Mouse (Mus musculus): ENCODE data around the gene Eid2. TPM values are rescaled to one million over a fixed set of nuclear protein-coding genes. Genes with fewer than 3 reads are reported as not detected.

Eid2 gene
- polyA plus RNA-seq, 1 experiment from 2014 or later, result 2.1 TPM

- no peaks in the 10 kb centered on the region for H3K27me3 ChIP-seq (ENCODE audit: insufficient read depth, poor library complexity, severe bottlenecking)
- no peak for DNase-seq (ENCODE audit: low spot score)
- H3K9me3 ChIP-seq, result 0 out of 2 replicates have a peak, but pooled peaks cover 13% of the 10 kb centered on the region
- H3K4me3 ChIP-seq, result peak overlapping the region; percentile 84
- H3K36me3 ChIP-seq, result peaks cover 45% of the 10 kb centered on the region
- 31% methylated on average over 16 of the region's 16 CpGs for WGBS
- H3K4me1 ChIP-seq (replicated peaks), result peaks cover 8% of the 10 kb centered on the region
- peak overlapping the region; percentile 97 for H3K27ac ChIP-seq
Observed at GRCm38 (mm10) chr7:28268576-28268975, 895 bp downstream of the Eid2 start.

DNA sequence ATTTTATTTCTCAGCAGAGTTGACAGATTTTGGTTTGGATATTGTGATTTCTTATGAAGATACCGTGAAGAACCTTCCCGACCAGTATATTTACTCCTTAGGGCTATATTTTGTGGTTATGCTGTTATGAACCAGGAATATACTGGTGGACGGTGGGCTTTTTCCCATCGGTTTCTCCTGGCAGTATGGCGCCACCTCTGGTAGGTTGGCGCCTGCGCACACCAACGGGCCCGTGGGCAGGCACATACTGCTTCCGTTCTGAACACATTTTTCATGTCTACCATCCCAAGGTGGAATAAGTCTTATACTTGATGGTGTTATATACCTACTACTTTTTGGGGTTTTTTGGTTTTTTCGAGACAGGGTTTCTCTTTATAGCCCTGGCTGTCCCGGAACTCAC, 1.7 kb downstream of the Eid2 start:
- WGBS, result 90% methylated on average over 12 of the region's 12 CpGs
- H3K4me3 ChIP-seq, result no peak overlapping the region
- peaks cover 48% of the 10 kb centered on the region for H3K36me3 ChIP-seq
- peaks cover 8% of the 10 kb centered on the region for H3K4me1 ChIP-seq (replicated peaks)
- DNase-seq (ENCODE audit: low spot score), result no peak
- no peak overlapping the region for H3K27ac ChIP-seq
- H3K9me3 ChIP-seq, result 0 out of 2 replicates have a peak, but pooled peaks cover 13% of the 10 kb centered on the region
- no peaks in the 10 kb centered on the region for H3K27me3 ChIP-seq (ENCODE audit: insufficient read depth, poor library complexity, severe bottlenecking)

DNA sequence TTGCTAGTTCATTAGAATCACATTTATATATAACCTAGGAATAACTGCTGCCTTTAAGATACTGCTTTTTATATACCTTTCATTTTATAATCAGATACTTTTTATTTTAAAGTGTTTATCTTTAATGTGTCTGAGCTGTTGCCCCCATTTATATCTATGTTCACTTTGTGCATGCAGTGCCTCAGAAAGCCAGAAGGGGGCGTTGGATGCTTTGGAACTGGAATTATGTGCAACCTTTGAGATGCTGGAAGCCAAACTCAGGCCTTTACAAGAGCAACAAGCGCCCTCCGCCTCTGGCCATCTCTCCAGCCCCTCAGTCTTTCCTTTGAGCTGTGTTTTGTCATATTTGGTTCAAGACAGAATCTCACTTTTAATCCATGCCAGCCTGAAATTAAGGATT, 4.1 kb downstream of the Eid2 start:
- 0 out of 2 replicates have a peak, but pooled peaks cover 13% of the 10 kb centered on the region for H3K9me3 ChIP-seq
- no peak overlapping the region for H3K27ac ChIP-seq
- H3K4me1 ChIP-seq (replicated peaks), result peaks cover 8% of the 10 kb centered on the region
- DNase-seq (ENCODE audit: low spot score), result no peak
- peaks cover 48% of the 10 kb centered on the region for H3K36me3 ChIP-seq
- H3K27me3 ChIP-seq (ENCODE audit: insufficient read depth, poor library complexity, severe bottlenecking), result no peaks in the 10 kb centered on the region
- no peak overlapping the region for H3K4me3 ChIP-seq
- WGBS, result 65% methylated on average over 3 of the region's 3 CpGs

GRCm38 (mm10) chr7:28277237-28277614, 9.5 kb downstream of the Eid2 start:
- no peaks in the 10 kb centered on the region for H3K27me3 ChIP-seq (ENCODE audit: insufficient read depth, poor library complexity, severe bottlenecking)
- no peak overlapping the region for H3K27ac ChIP-seq
- no peaks in the 10 kb centered on the region for H3K9me3 ChIP-seq
- no peak overlapping the region for H3K4me3 ChIP-seq
- DNase-seq (ENCODE audit: low spot score), result no peak
- H3K36me3 ChIP-seq, result peaks cover 17% of the 10 kb centered on the region
- H3K4me1 ChIP-seq (replicated peaks), result peaks cover 11% of the 10 kb centered on the region
- 61% methylated on average over 8 of the region's 8 CpGs for WGBS

DNA sequence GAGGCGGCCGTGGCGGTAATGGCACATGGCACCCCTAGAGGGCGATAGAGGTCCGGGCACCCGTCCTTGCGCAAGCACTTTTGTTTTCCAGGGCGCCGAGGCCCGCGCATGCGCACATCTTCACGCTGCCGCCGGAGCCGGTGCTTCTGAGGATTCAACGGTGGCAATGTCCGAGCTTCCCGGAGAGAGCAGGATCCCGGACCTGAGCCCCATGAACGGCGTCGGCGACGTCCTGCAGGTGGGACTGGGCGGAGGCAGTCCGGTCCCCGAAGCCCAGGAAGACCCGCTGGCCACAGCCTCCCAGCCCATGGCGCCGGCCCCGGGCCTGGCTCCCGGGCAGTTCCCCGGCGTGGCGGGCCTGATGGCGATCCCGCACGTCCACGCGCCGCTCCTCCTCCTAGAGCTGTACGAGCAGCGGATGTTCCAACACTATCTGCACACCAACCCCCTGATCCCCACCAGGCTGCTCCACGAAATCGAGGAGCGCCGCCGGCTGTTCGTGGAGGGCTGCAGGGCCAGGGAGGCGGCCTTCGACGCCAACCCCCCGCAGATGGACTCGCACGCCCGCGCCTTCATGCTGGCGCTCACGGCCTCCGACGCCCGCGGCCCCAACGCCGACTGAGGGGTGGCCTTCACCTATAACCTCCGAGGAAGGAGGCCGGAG, 10.1 kb downstream of the Eid2 start, which contains the start of gene Eid2b:
Gene Eid2b (plus strand): TSS at position 125 of the 664 bp plus-strand sequence.
- Histone ChIP-seq H3K4me3 (peak within 1 kb of the TSS; percentile 61), H3K36me3 (peaks cover 11% of the 10 kb centered on the region), H3K4me1 (replicated peaks) (peaks cover 11% of the 10 kb centered on the region), H3K27ac (peak within 1 kb of the TSS; percentile 93), H3K9me3 (no peaks in the 10 kb centered on the region), H3K27me3 (ENCODE audit: insufficient read depth, poor library complexity, severe bottlenecking) (no peaks in the 10 kb centered on the region)
- WGBS, result 3% methylated on average over 68 of the region's 68 CpGs
- DNase-seq (ENCODE audit: low spot score), result peak; percentile 96

DNA sequence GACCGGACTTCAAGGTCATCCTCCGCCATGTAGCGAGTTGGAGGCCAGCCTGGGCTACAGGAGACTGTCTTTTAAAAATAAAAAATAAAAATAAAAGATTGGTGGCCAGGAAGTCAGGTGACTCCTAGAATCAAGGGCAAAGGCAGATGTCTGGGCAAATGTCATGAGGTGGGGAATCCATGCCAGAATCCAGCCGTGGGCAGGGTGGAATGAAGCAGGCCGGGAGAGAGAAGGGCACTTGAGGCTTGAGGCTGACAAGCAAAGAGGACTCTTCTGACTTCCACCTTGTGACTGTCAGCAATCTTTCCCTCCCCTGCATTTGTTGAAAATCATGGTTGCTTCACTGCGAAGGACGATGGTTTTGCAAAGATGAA, 10.6 kb downstream of the Eid2 start:
- peak overlapping the region; percentile 93 for H3K27ac ChIP-seq
- no peak for DNase-seq (ENCODE audit: low spot score)
- 84% methylated on average over 7 of the region's 7 CpGs for WGBS
- no peaks in the 10 kb centered on the region for H3K9me3 ChIP-seq
- H3K36me3 ChIP-seq, result peaks cover 6% of the 10 kb centered on the region
- no peaks in the 10 kb centered on the region for H3K27me3 ChIP-seq (ENCODE audit: insufficient read depth, poor library complexity, severe bottlenecking)
- H3K4me1 ChIP-seq (replicated peaks), result peaks cover 11% of the 10 kb centered on the region
- H3K4me3 ChIP-seq, result peak overlapping the region; percentile 61

DNA sequence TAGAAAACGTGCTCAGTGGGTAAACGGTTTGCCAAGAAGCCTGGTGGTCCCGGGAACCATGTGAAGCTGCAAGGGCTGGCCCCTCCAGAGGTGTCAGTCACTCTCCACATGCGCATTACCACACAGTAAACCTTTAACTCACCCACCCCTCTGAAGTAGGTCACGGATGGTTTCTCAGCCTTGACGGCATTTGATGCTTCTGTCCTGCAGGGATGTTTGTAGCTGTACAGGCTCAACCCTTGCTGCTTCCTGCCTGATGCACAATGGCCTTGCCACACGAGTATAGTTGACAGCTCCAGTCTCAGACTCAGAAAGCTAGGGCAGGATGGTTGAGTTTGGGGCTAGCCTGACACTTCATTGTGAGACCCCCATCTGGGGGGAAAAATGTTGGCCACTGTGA, 12.9 kb downstream of the Eid2 start:
- DNase-seq (ENCODE audit: low spot score), result no peak

DNA sequence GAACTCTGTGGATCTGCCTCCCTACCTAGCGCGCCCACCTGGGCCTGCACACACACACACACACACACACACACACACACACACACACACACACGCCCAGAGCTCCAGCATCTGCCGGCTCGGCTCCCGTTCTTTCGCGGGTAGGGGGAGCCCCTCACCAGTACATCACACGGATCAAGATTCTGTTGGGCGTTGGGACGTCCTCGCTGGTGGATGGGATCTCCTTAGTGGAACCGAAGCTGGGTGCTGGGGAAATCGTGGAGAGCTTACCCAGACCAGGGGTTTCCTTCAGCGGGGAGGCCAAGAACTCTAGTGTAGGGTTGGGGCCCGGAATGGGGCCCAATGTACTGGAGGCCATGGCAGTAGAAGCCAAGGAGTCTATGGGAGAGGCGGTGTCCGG, 22.5 kb downstream of the Eid2 start:
- 0% methylated on average over 16 of the region's 18 CpGs for WGBS
- H3K27me3 ChIP-seq (ENCODE audit: insufficient read depth, poor library complexity, severe bottlenecking), result peaks cover 80% of the 10 kb centered on the region

More for the DNA sequence above, 12.9 kb downstream of the Eid2 start:
- Histone ChIP-seq H3K4me3 (no peak overlapping the region), H3K36me3 (no peaks in the 10 kb centered on the region), H3K9me3 (no peaks in the 10 kb centered on the region), H3K27me3 (ENCODE audit: insufficient read depth, poor library complexity, severe bottlenecking) (no peaks in the 10 kb centered on the region), H3K4me1 (replicated peaks) (peaks cover 11% of the 10 kb centered on the region), H3K27ac (no peak overlapping the region)
- 73% methylated on average over 7 of the region's 7 CpGs for WGBS

DNA sequence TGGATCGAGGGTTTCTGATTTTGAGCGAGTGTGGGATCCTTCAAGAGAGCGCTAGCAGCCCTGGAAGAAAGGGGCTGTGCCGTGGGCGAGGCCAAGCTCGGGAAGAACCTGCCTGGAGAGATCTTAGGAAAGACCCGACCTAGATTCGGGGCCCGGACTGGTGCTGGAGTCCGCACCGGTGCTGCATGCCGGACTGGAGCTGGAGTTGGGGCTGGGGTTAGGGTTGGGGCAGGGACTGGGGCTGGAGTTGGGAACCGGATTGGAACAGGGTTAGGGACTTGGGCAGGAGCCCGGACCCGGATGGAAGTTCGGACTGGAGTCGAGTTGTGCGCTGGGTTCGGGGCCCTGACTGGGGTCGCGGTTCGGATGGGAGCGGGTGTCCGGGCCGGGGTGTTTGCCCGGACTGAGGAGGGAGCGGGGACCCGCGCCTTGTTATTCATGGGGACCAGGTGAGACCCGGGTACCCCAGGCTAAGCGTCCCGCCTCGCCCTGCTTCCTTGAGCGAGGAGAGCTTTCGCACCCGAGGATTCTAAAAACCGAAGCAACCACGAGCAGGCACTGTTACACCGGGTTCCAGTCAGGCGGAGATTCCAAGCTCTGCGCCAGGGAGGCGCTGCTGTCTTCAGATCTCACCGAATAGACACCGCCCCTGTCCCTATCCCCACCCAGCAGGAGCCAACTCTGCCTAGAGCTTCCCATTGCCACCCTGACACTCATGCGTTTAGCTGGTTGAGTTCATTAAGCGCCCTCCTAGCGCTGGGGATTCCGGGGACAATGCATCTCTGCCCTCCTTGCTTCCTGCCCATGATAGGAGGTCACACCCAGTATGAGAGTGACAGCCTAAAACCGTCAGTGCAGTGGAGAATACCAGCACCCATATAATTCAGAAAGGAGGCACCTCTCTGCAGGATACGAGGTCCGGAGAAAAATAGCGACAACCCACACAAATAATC, 23.2 kb downstream of the Eid2 start, which contains the start of gene Selenov:
Gene Selenov (minus strand): TSS at position 549 of the 953 bp plus-strand sequence.
- peak; percentile 61 for DNase-seq (ENCODE audit: low spot score)
- H3K4me3 ChIP-seq, result peak within 1 kb of the TSS; percentile 45
- H3K27me3 ChIP-seq (ENCODE audit: insufficient read depth, poor library complexity, severe bottlenecking), result peaks cover 88% of the 10 kb centered on the region
- H3K36me3 ChIP-seq, result peaks cover 22% of the 10 kb centered on the region
- no peaks in the 10 kb centered on the region for H3K9me3 ChIP-seq
- peaks cover 45% of the 10 kb centered on the region for H3K4me1 ChIP-seq (replicated peaks)
- under 1% methylated on average over 52 of the region's 52 CpGs for WGBS
- H3K27ac ChIP-seq, result peak within 1 kb of the TSS; percentile 74

More for the DNA sequence above, 22.5 kb downstream of the Eid2 start:
- peaks cover 42% of the 10 kb centered on the region for H3K4me1 ChIP-seq (replicated peaks)
- peak overlapping the region; percentile 45 for H3K4me3 ChIP-seq
- no peaks in the 10 kb centered on the region for H3K9me3 ChIP-seq
- peak; percentile 48 for DNase-seq (ENCODE audit: low spot score)
- peak overlapping the region; percentile 74 for H3K27ac ChIP-seq
- H3K36me3 ChIP-seq, result peaks cover 20% of the 10 kb centered on the region

- no peaks in the 10 kb centered on the region for H3K9me3 ChIP-seq
- peak overlapping the region; percentile 74 for H3K27ac ChIP-seq
- peaks cover 58% of the 10 kb centered on the region for H3K4me1 ChIP-seq (replicated peaks)
- peaks cover 41% of the 10 kb centered on the region for H3K36me3 ChIP-seq
- DNase-seq (ENCODE audit: low spot score), result peak; percentile 83
- H3K27me3 ChIP-seq (ENCODE audit: insufficient read depth, poor library complexity, severe bottlenecking), result peaks cover 100% of the 10 kb centered on the region
- 6% methylated on average over 63 of the region's 63 CpGs for WGBS
- H3K4me3 ChIP-seq, result peak overlapping the region; percentile 61
Observed at GRCm38 (mm10) chr7:28294481-28294880, 26.8 kb downstream of the Eid2 start.

GRCm38 (mm10) chr7:28298837-28299625, 31.4 kb downstream of the Eid2 start:
- Histone ChIP-seq H3K9me3 (no peaks in the 10 kb centered on the region), H3K4me3 (peak overlapping the region; percentile 61), H3K36me3 (peaks cover 28% of the 10 kb centered on the region), H3K27me3 (ENCODE audit: insufficient read depth, poor library complexity, severe bottlenecking) (peaks cover 86% of the 10 kb centered on the region), H3K27ac (peak overlapping the region; percentile 91), H3K4me1 (replicated peaks) (peaks cover 73% of the 10 kb centered on the region)
- WGBS, result 11% methylated on average over 43 of the region's 43 CpGs
- DNase-seq (ENCODE audit: low spot score), result peak; percentile 61
